Mouse (Mus musculus) stomach, postnatal 0 days (tissue): ENCODE measurements around the gene Ino80b. TPM values are rescaled to one million over a fixed set of nuclear protein-coding genes. Genes with fewer than 3 reads are reported as not detected.

Source experiments
- ATAC-seq: fragments of 200-750 bp; cut with Nextera tagmentation; 2 replicates; pipeline ENCODE4 v1.8.0; 2017; ENCODE audit not compliant: low FRiP score, low TSS enrichment
- DNase-seq: peaks from one replicate; pipeline ENCODE4 v3.0.0-alpha.2; 2016; ENCODE audit warnings: low spot score
- H3K27ac ChIP-seq: fragments of 300-500 bp; sonication (generic); replicated peaks from 2 replicates; pipeline ENCODE4 v1.5.1; 2014; ENCODE audit warnings: mild to moderate bottlenecking, control low read depth
- H3K27me3 ChIP-seq: fragments of 300-500 bp; sonication (generic); 2 replicates; pipeline ENCODE4 v1.6.1; 2014; ENCODE audit warnings: low read length; ENCODE audit not compliant: control insufficient read depth, insufficient read depth
- H3K36me3 ChIP-seq: fragments of 300-500 bp; sonication (generic); 2 replicates; pipeline ENCODE4 v1.6.1; 2014; ENCODE audit warnings: low read length, mixed read lengths; ENCODE audit not compliant: control insufficient read depth, insufficient read depth
- H3K4me1 ChIP-seq: fragments of 300-500 bp; sonication (generic); replicated peaks from 2 replicates; pipeline ENCODE4 v1.6.1; 2014; ENCODE audit warnings: antibody characterized with exemption; ENCODE audit not compliant: control insufficient read depth, insufficient read depth
- H3K4me2 ChIP-seq: fragments of 300-500 bp; sonication (generic); replicated peaks from 2 replicates; pipeline ENCODE4 v1.6.1; 2014; ENCODE audit warnings: low read depth, mild to moderate bottlenecking, control low read depth, moderate library complexity
- H3K4me3 ChIP-seq: fragments of 300-500 bp; sonication (generic); 2 replicates; pipeline ENCODE4 v1.5.1; 2014; ENCODE audit warnings: low read depth, low read length, control low read depth
- H3K9ac ChIP-seq: fragments of 300-500 bp; sonication (generic); 2 replicates; pipeline ENCODE4 v1.6.1; 2014; ENCODE audit warnings: mild to moderate bottlenecking, low read length, control low read depth, mixed read lengths
- H3K9me3 ChIP-seq: fragments of 300-500 bp; sonication (generic); 2 replicates; pipeline ENCODE4 v1.6.1; 2016; ENCODE audit warnings: low read length; ENCODE audit not compliant: control insufficient read depth
- CTCF ChIP-seq: IDR thresholded peaks from 2 replicates; pipeline ENCODE4 v1.5.1; 2016; ENCODE audit warnings: antibody characterized with exemption, low read depth, mild to moderate bottlenecking, moderate library complexity
- EP300 ChIP-seq: optimal IDR thresholded peaks from 2 replicates; pipeline ENCODE3; 2016; ENCODE audit warnings: antibody characterized with exemption
- WGBS: fragments of 180-500 bp; shearing (Covaris S2); extraction: QIAGEN DNeasy Blood & Tissue Kit; methylation state at CpG from one replicate; pipeline ENCODE4 v1.1.7; 2014; 5-methylcytosine and 5-hydroxymethylcytosine counted together
- microRNA counts: library from miRNA; unstranded; fragments of <30 nt; microRNA quantifications from one replicate; lab custom pipeline; 2015
- microRNA-seq: library from miRNA; unstranded; fragments of <30 nt; microRNA quantifications from one replicate; pipeline ENCODE4, GENCODE M21; 2016
- polyA plus RNA-seq: library from polyadenylated mRNA; unstranded; fragments of >200 nt; fragmentation: Nextera tagmentation; extraction: Ambion mirVana; gene quantifications from 2 replicates; pipeline ENCODE4 v1.2.1, GENCODE M21; 2015

The Ino80b gene
- polyA plus RNA-seq, 1 experiment from 2014 or later, result 7.7 TPM

GRCm38 (mm10) chr6:83077630-83078323 is 47.5 kb downstream of the Ino80b start, which contains the start of gene Pcgf1:
TSS of gene Pcgf1 (plus strand) at chr6:83077869.
- under 1% methylated on average over 54 of the region's 54 CpGs for WGBS

DNA sequence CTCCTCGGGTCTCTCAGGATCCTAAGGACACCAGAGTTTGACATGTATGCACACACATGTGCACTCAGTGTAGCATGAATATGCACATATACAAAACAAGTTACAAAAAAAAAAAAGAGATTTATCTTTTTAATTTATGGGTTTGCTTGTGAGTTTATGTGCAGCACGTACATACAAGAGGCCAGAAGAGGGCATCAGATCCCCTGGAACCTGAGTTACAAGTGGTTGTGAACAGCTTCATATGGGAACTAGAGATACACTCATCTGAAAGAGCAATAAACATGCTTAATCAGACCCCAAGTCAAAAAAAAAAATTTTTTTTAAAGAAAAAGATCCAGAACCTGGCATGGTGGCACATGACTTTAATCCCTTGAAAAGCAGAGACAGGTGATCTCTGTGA is 50.3 kb downstream of the Ino80b start:
- DNase-seq, result no peak
- WGBS, result 14% methylated on average over 2 of the region's 2 CpGs
- peaks cover 32% of the 10 kb centered on the region for H3K27me3 ChIP-seq
- ATAC-seq, result no peak
- no peaks in the 10 kb centered on the region for H3K4me1 ChIP-seq
- no peak overlapping the region for H3K9ac ChIP-seq
- H3K4me3 ChIP-seq, result no peak overlapping the region
- no peak overlapping the region for H3K4me2 ChIP-seq
- H3K36me3 ChIP-seq, result no peaks in the 10 kb centered on the region
- no peak overlapping the region for H3K27ac ChIP-seq
- no peaks in the 10 kb centered on the region for H3K9me3 ChIP-seq
- TF ChIP-seq CTCF, result peak; percentile 58
- TF ChIP-seq EP300, result no peak

More at GRCm38 (mm10) chr6:83077630-83078323, 47.5 kb downstream of the Ino80b start, which contains the start of gene Pcgf1:
- H3K4me3 ChIP-seq, result peak within 1 kb of the TSS; percentile 77
- H3K9me3 ChIP-seq, result no peaks in the 10 kb centered on the region
- H3K27ac ChIP-seq, result peak within 1 kb of the TSS; percentile 83; the same call in 1 of the 2 replicates
- no peaks in the 10 kb centered on the region for H3K4me1 ChIP-seq
- peaks cover 6% of the 10 kb centered on the region; the same call in 1 of the 2 replicates for H3K27me3 ChIP-seq
- H3K36me3 ChIP-seq, result 0 out of 2 replicates have a peak, but pooled peaks cover 3% of the 10 kb centered on the region
- DNase-seq (peak; percentile 58), ATAC-seq (peak; percentile 51)
- H3K9ac ChIP-seq, result peak within 1 kb of the TSS; percentile 79
- H3K4me2 ChIP-seq, result peak within 1 kb of the TSS; percentile 98
- no peak for TF ChIP-seq CTCF
- TF ChIP-seq EP300, result no peak

MicroRNAs encoded within 50 kb of the gene (microRNA counts, 519-probe panel; counts per million panel counts)
- microRNA mmu-miR-3470a+mmu-miR-3470b (lab: Ali Mortazavi, UCI), result not detected

Small RNA genes lying within 50 kb of the gene (microRNA-seq; reads per million reads assigned to microRNA genes)
- gene Mir3470a, result not detected

Other genes starting within 250 kb of the Ino80b start
- gene Sema4f, start 185.7 kb downstream of the Ino80b start, polyA plus RNA-seq, result 0.58 and 0.67 TPM in 2 replicates
- gene M1ap, start 178.5 kb downstream of the Ino80b start, polyA plus RNA-seq, result 0.08 and 0.28 TPM in 2 replicates
- gene Dok1, start 92.0 kb downstream of the Ino80b start, polyA plus RNA-seq, result 8.3 TPM in 2 replicates
- gene Loxl3, start 91.3 kb downstream of the Ino80b start, polyA plus RNA-seq, result 5.5 and 6.1 TPM in 2 replicates
- 135 and 150 TPM in 2 replicates for gene Aup1, start 70.9 kb downstream of the Ino80b start, polyA plus RNA-seq
- gene Htra2, start 70.2 kb downstream of the Ino80b start, polyA plus RNA-seq, result 31.3 and 35.7 TPM in 2 replicates
- gene Dqx1, start 67.6 kb downstream of the Ino80b start, polyA plus RNA-seq, result 5.4 and 5.8 TPM in 2 replicates
- 2.4 TPM in 2 replicates for gene Tlx2, start 55.1 kb downstream of the Ino80b start, polyA plus RNA-seq
- 13.1 and 14.0 TPM in 2 replicates for gene Pcgf1, start 47.6 kb downstream of the Ino80b start, polyA plus RNA-seq
- 0.53 and 0.56 TPM in 2 replicates for gene Lbx2, start 39.1 kb downstream of the Ino80b start, polyA plus RNA-seq
- gene Ccdc142, start 23.8 kb downstream of the Ino80b start, polyA plus RNA-seq, result 1.1 and 1.4 TPM in 2 replicates
- 1.1 and 1.3 TPM in 2 replicates for gene Gm42688, start 23.8 kb downstream of the Ino80b start, polyA plus RNA-seq
- 108 and 117 TPM in 2 replicates for gene Mrpl53, start 16.4 kb downstream of the Ino80b start, polyA plus RNA-seq
- 23.2 and 24.4 TPM in 2 replicates for gene Mogs, start 9.9 kb downstream of the Ino80b start, polyA plus RNA-seq
- gene Wbp1, start 3.9 kb downstream of the Ino80b start, polyA plus RNA-seq, result 57.4 and 59.4 TPM in 2 replicates
- 18.5 and 20.4 TPM in 2 replicates for gene Rtkn, start 10.0 kb upstream of the Ino80b start, polyA plus RNA-seq
- 1.6 and 1.7 TPM in 2 replicates for gene Wdr54, start 31.0 kb upstream of the Ino80b start, polyA plus RNA-seq
- 1.1 TPM in 2 replicates for gene 1700003E16Rik, start 31.0 kb upstream of the Ino80b start, polyA plus RNA-seq
- gene Dctn1, start 40.5 kb upstream of the Ino80b start, polyA plus RNA-seq, result 42.9 and 43.5 TPM in 2 replicates
- gene Slc4a5, start 94.4 kb upstream of the Ino80b start, polyA plus RNA-seq, result 0.08 and 0.18 TPM in 2 replicates
- gene Mthfd2, start 200.5 kb upstream of the Ino80b start, polyA plus RNA-seq, result 21.1 and 23.0 TPM in 2 replicates
- 31.0 and 32.5 TPM in 2 replicates for gene Mob1a, start 200.6 kb upstream of the Ino80b start, polyA plus RNA-seq
- 156 and 162 TPM in 2 replicates for gene Bola3, start 223.7 kb upstream of the Ino80b start, polyA plus RNA-seq